Mouse (Mus musculus) MN1 (cell line): ENCODE measurements around the gene Bcl2l2.

ENCODE experiments used
- DNase-seq: peaks from one replicate; pipeline ENCODE4 v3.0.0-alpha.2; 2016; ENCODE audit warnings: low spot score

Gene Bcl2l2

GRCm38 (mm10) chr14:54936831-54937160 lies 53.6 kb downstream of the Bcl2l2 start:
- DNase-seq, result no peak

GRCm38 (mm10) chr14:54937361-54938182 lies 54.4 kb downstream of the Bcl2l2 start:
- no peak for DNase-seq
